Mouse (Mus musculus) embryo, embryonic 9.5 days (tissue): ENCODE results near the gene Tlk1.

Experiments
- DNase-seq: peaks from one replicate; pipeline ENCODE4 v3.0.0-alpha.2; 2017; ENCODE audit errors: extremely low spot score

Gene Tlk1

GRCm38 (mm10) chr2:70825371-70826051 lies at the start of gene Tlk1:
Tlk1 (minus strand) TSS chr2:70825728.
- DNase-seq, result peak; percentile 85

DNA sequence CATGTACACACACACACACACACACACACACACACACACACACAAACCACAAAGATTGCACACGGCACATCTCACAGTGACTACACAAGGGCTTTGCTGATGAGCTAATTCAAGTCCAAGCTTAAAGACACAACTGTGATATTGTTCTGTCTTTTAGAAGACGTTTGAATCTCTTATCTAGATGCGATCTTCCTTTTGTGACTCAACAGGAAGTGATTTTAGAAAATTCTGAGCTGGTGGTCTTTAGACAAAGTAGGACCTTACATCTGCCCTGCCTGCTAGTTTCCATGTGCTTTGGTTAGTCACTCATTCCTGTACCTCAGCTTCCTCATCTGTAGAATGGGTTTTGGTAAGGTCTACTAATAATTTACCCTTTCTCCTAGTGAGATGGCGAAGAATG lies 49.6 kb upstream of the Tlk1 start:
- no peak for DNase-seq

- DNase-seq, result no peak
These were observed 47.6 kb upstream of the Tlk1 start for GRCm38 (mm10) chr2:70873168-70873567.

GRCm38 (mm10) chr2:70871466-70872022 lies 46.0 kb upstream of the Tlk1 start:
- DNase-seq, result no peak

DNA sequence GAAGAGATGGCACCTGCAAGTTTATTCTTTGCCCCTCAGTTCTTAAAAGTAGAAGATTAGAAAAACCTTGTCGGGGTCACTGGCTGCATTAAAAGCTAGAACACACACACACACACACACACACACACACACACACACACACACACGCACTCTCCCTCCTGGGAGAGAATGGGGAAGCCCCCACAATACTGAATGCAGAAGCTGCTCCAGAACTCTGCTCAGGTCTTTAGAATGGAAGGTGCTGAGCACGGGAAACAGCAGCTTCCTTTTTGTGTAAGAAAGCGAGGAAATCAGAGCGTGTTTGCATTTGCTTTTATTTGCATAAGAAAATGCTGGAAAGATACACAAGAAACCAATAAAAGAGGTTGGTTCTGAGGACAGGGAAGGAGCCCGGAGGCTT lies 45.3 kb upstream of the Tlk1 start:
- no peak for DNase-seq

- no peak for DNase-seq
These were observed 43.6 kb upstream of the Tlk1 start for GRCm38 (mm10) chr2:70869116-70869515.

GRCm38 (mm10) chr2:70867231-70867630 lies 41.7 kb upstream of the Tlk1 start:
- DNase-seq, result no peak

DNA sequence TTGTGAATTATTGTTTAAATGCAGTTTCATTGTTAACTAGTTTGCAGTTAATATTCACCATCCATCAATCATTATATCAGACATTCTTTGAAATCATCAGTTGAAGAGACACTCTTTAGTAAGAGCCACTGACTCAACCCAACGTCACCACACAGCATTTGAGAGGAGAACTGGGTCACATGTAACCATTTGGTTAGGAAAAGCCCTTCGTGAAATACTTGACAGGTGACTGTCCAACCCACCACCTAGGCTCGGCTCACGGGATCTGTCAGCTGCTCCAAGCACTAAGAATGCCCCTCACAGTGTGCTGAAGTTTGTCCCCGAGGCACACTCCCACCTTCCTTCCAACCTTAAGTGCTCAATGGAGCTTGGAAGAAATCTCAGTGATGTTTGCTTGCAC lies 37.4 kb upstream of the Tlk1 start:
- DNase-seq, result no peak

DNA sequence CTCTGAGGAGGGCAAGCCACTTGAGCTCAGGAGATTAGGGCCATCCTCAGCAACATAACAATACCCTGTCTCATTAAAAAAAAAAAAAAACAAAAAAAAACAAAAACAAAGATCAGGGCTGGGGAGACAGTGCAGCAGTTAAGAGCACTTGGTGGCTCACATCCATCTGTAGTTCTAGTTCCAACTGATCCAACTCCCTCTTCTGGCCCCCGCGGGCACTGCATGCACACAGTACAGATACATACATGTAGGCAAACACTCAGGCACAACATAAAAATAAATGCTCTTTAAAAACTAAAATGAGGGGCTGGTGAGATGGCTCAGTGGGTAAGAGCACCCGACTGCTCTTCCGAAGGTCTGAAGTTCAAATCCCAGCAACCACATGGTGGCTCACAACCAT lies 34.2 kb upstream of the Tlk1 start:
- no peak for DNase-seq

- DNase-seq, result no peak
These were observed 31.4 kb upstream of the Tlk1 start for GRCm38 (mm10) chr2:70856971-70857370.

DNA sequence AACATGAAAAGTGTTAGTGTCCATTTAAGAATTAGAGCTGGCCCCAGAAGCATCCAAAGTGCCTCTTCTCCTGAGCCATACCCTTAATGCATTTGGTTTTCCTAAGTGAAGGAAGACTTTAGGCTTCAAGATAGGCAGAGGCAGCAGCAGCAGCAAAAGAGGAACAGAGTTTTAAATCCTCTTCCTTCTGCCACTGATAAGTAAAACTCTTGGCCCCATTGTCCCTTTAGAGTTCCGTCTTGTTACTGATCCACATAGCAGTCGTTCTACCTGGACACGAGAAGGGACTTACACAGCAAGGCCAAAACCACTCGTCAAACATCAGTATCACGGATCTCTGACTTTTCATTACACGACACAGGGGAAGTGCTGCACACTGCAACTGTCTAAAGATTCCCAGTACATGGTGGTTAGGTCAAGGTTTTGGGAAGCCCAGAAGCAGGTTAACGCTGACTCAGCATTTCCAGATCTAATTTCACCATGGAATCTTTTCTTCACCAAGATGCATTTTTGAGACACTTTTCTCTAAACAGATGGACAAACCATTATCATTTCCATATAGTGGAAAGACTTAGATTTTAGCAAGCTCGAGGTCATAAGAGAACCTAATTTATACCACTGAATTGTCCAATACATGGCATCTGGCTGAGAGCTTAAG lies 28.8 kb upstream of the Tlk1 start:
- DNase-seq, result no peak

DNA sequence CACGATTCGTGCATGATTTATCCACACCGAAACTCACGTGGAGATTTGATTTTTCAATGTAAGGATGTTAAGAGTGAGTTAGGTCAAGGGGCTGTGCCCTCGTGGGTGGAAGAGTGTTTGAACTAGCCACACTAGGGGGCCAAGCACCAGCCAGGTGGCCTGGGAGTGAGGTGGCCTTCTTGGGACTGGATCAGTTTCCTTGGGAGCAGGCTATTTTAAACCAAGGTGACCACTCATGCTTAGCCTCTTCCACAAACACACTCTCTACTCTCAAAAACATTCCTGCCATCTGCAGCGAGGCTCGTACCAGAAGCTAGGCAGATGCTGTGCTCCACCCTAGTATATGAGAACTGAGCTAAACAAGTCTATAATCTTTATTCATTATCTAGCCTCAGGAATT lies 27.8 kb upstream of the Tlk1 start:
- DNase-seq, result no peak

GRCm38 (mm10) chr2:70852796-70853221 lies 27.3 kb upstream of the Tlk1 start:
- peak; percentile 11 for DNase-seq

DNA sequence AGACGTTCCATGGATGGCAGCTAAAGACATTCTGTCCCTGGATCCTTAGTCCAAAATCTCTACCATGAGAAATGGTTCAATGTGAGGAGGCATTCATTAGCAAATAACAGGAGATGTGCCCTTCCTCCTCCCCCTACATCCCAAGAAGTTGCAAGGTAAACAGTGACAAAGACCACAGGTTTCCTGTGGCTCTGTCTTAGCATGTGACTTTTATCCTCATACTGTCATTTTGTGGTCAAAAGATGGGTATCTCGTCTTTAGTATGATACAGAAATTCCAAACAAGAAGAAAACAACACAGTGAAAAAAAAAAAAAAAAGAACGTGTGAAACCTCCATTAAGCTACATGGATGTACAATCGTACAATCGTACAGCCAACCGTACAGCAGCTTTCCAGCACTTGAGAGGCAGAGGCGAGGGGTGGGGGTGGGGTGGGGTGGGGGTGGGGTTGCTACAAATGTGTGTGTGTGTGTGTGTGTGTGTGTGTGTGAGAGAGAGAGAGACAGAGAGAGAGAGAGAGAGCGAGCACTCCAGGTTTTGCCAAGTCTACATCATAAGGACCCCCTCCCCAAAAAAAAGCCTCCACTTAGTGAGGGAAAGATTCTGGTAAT lies 26.8 kb upstream of the Tlk1 start:
- no peak for DNase-seq

DNA sequence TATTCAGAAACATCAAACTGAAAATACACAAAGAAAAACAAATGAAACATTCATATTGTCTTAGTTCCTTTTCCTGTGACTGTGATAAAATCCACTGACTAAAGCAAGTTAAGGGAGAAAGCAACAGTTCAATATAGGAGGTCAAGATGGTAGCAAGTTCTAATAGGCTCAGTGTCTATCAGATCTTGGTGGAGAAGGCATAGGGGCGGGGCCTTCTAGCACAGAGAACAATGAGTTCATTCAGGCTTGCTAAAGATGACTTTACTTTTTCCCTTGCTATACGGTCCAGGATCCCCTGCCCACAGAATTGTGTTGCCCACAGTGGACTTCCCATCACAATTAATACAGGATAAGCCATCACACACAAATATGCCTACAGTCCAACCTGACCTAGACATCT lies 20.3 kb upstream of the Tlk1 start:
- no peak for DNase-seq

DNA sequence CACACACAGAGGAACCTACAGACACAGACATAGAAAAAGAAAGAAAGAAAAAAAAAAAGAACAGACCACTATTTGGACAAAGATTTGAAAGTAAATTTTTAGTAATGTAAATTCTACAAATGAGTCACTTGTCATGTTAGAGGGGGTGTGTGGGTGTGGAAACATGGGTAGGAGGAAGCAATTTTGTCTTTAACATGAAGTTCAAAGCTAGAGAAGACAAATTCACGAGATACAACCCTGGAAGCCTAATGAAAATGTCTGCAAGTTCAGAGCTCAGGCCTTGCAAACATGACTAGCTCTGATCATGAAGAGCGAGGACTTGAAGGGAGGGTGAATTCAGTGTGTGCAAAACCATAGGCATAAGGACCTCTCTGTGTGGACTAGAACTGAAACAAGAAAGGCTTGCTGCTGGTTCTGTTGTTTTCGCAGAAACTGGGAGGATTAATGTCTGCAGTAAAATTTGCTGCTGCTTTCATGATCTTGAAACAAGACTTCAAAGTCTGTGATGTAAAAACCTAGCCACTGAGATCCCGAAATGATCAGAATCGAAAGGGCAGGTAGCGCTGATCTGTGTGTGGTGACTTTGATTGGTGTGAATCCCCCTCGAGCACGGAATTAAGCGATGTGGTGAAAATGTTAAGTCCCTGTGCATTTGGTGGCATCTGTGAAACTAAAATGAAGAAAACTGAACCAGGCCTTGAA lies 19.3 kb upstream of the Tlk1 start:
- no peak for DNase-seq

GRCm38 (mm10) chr2:70842049-70842618 lies 16.6 kb upstream of the Tlk1 start:
- no peak for DNase-seq

DNA sequence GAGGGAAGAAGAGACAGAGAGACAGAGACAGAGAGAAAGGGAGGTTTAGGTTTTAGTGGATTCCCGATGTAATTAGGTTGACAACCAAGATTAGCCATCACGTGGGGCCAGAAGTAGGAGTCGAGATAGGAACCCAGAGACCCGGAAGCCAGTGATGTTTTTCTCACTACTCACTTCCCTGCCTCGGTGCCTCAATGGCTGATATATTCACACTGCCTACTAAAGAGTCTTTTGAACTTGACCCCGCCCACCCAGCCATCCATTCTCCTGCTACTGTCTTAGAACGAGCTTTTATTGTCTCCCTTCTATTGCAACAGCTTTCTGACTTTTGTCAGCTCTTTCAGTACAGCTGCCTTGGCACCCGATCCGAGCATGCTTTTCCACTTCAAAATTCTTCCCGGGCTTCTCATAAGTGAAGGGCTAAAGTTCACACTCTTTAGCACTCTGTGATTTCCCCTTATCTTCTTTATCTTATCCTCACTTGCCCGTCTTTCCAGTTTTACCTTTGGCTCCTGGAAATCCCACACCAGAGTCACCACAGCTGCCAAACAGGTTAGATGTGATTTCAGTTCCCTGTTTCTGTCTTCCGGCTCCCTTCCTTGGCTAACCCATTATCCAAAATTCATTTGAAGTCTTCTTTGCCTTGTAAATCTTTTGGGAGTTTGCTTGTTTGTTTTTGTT lies 13.1 kb upstream of the Tlk1 start:
- no peak for DNase-seq

DNA sequence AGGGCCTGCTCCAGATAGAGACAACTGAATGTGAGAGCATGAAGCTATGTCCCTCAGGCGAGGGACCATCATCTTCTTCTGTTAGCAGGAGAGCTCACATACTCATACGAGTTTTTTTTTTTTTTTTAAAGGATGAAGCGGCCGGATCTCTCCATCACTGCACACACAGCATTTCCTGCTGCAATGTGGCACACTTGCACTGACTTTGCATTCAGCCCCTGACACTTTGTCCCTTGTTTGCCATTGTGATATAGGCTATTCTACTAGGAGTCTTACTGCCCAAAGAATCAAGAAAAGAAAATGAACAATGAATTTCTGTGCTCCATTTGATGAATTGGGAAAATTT lies 10.8 kb upstream of the Tlk1 start:
- DNase-seq, result no peak

DNA sequence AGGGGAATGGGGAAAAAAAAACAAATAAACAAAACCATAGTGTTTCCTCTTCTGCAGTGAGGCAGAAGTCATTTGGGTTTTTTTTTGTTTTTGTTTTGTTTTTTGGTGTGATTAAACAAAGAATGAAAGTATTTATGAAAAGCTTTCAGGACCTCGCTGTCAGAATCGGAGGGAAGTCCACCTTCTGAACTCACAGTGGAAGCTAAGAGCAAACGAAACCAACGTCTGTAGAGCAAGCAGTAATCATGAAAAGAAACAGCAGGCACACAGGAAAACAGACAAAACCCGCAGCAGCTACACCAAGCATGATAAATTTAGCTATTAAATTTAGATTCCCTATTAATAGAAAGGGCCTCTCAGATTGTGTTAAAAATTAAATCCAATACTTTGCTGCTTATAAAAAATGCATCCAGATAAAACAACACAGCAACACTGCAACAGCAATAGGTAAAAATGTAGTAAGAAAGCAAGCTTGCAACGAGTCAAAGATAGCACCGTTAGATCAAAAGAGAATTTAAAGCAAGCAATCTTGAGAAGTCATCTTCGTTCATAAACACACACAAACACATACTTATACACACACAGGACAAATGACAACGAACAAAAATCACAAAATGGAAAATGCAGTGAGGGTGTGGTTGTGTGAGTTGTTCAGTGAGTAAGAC lies 10.2 kb upstream of the Tlk1 start:
- DNase-seq, result no peak

GRCm38 (mm10) chr2:70835209-70835608 lies 9.7 kb upstream of the Tlk1 start:
- DNase-seq, result no peak
